Mouse (Mus musculus): ENCODE measurements at regions not wholly inside any gene's neighbourhood (a gene's known extent, or its start where the extent isn't known, plus 50 kb on each side); places are given as distances from the start of the nearest gene placed in this dataset.

DNA sequence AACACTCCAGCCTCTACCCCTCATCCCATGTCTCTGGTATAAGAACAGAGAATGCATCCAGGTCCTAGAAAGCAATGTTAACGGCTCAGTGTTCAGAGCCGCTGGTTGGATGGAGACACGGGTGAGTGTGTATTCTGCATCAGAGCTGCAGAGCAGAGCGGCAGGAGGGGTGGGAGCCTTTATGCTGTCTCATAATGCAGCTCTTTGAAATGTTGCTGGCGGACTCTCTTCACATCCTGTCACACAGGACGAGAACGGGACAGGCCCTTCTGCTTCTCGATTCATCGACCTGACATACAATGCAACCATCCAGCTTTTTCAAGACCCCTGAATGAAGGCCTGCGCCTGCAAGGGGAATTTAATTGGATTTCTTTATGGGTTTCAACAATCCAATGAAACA is 507.2 kb downstream of the Ccdc171 start:
- no peak for DNase-seq (ENCODE audit: extremely low read depth, low read depth)

DNA sequence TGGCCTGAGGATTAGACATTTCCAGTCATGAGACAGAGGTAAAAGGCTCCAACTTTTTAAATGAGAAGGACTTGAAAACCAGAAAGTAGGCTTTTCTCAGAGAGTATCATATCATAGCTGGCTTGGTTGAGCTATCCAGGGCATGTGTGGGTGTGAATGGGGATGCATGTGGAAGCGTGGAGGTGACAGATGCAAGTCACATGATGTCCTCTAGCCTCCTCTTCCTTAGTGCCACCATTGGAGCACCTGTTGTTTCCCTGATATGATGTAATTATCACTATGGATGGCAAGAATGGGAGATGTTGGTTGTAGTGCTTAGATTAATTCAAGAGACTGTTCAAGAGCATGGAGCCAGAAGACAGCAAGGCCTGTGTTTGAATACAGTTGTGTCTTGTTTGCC is 510.0 kb downstream of the Ccdc171 start:
- no peak for DNase-seq (ENCODE audit: extremely low read depth, low read depth)

DNA sequence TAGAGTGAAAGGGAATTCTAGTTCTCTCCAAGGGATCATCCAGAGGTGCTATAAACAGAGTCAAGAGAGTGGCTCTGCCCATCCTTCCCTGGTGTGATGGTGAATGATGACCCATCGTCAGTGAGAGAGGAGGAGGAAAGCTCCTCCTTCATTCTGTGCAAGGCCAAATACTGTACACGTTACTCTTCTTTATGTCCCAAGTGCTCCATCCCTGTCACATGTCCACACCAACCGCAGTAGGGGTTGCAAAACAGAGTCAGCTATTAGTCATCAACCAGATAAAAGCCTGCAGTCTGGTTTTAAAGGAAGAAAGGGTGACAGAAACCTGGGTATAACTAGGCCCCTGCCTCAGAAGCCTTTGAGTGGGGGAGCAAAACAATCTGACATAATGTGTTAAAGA is 512.2 kb downstream of the Ccdc171 start:
- no peak for DNase-seq (ENCODE audit: extremely low read depth, low read depth)

DNA sequence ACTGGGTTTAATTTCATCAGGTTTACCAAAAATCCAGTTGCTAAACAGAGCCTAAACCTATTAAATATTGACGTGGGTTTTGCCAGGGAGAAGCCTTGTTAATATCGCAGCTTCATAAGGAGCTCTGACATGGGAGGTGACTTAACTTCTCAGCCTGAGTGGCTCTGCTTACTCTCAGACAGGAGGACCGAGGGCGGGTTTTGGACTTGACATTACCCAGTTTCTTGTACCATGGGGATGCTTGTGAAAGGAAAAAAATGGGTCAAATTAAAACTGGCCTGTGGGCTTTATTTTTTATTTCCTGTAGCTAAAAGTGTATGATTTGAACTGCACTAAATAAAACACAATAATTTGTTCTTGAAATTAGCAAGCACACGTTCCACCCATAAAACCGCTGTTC is 524.9 kb downstream of the Ccdc171 start:
- DNase-seq (ENCODE audit: extremely low read depth, low read depth), result no peak

DNA sequence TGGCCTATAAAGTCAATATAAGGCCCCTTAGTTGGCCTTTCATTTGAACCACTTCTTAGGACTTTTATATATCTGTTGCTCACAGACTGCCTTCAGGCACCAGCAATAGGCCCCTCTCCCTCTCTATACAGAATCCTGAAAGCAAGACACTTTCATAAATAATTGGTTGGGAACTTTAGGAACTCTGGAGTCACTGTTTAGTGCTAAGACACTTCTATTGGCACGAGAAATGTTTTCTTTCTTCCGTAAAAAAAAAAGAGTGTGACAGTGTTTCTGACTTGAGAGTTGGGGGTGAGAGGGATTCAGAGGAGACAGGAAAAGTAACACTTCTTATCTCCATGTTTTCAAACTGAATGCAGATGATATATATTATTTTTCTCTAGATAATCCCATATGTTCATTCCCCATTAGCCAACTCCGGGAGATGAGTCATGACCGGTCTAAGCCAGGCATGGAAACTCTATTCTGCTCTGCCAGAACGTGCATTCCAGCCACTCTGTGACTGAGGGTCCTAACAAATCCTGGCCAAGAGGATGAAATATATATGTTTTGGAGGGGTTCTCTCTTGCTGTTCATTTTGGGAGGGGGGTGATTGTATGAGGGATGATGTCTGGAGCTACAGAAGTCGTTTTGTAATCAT is 531.6 kb downstream of the Ccdc171 start:
- DNase-seq (ENCODE audit: extremely low read depth, low read depth), result no peak

DNA sequence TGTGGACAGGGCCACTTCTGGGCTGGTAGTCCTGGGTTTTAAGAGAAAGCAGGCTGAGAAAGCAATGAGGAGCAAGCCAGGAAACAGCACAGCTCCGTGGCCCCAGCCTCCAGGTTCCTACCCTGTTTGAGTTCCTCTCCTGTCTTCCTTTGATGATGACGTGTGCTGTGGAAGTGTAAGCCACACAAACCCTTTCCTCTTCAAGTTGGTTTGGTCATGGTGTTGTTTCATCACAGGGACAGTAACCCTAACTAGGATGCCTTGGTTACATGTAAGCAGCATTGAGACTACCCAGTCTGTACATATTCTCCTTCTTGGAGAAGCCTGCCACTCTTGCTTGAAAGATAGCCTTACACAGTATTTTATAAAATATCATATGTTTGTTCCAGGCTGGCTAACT is 534.8 kb downstream of the Ccdc171 start:
- DNase-seq (ENCODE audit: extremely low read depth, low read depth), result no peak

DNA sequence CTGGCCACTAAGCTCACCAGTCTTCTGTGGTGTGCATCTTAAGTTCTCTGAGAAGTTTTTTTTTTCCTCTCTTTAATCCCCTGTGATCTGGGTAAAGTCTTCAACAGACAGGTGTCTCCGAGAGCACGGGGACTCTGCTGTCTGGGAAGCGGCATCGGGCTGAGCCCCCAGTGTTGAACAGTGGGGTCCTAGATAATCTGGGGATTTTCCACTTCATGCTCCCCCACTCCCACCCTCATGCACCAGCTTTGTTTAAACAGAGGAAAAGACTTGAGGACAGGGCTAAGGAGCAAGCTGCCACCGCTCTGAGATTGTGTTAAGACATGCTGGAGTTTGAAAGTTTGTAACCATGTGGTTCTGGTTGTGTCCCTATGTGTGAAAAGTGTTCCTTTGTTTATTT is 538.4 kb downstream of the Ccdc171 start:
- no peak for DNase-seq (ENCODE audit: extremely low read depth, low read depth)

DNA sequence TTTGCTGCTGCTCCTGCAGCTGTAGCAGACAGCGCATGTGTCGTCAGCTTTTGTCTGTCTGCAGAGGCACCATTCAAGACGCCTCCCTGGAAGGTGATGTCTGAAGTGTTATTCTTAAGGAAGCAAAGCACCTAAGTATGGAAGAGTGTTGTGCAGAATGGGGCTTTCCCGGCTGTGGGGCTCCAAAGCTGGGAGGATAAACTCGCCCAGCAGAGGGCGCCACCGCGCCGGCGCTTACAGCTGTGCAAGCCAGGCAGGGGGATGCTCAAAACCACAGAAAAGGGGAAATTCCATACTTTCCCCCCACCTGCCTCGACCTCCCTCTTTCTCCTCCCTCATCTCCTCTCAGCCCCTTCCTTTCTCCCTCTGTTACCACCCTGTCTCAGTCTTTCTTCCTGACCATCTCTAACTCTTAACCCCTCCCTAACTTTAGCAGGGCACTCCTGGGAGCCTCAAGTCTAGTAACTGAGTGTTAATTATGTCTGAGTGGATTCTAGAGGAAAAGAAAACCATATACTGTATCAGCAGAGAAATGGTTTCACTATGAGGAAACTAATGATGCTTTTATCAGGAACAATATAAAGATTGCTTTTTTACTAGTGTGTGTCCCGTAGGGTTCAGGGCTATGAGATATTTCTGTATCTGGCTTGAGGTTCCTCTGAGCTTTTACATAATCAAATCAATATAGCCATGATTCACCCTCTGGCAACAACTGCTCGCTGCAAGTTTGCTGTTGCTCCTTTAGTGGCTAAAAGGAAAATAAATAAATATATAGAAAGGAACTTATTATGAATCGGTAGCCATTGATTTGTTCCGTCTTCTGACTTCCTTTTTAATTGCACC is 539.5 kb downstream of the Ccdc171 start:
- DNase-seq (ENCODE audit: extremely low read depth, low read depth), result no peak

DNA sequence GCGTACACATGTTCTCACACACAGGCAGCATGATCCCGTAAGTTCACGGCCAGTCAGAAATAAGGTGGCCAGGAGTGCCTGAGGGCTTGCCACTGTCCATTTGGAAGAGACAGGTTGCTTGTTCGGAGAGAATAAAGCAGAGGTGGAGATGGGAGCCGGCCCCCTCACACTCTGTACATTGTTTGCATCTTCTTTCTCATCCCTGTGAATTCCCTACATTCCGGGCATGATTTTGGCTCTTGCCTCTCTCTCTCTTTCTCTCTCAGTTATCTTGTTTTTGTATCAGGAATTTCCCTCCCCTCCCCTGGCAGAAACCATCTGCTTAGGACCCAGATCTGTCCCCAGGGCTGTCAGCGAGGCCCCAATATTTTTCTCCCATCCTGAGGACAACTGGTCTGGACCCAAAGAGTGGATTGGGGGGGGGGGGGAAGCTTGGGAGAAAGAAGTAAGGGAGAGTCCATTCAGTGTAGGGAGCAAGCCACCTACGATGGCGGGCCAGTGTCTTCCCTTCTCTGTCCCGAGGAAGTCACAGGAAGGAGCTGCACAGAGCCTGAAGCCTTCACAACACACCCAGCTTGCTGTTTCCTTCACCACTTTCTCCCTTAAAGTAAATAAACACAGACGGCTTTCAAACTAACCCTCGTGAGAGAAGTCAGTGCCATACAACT is 540.2 kb downstream of the Ccdc171 start:
- no peak for DNase-seq (ENCODE audit: extremely low read depth, low read depth)

DNA sequence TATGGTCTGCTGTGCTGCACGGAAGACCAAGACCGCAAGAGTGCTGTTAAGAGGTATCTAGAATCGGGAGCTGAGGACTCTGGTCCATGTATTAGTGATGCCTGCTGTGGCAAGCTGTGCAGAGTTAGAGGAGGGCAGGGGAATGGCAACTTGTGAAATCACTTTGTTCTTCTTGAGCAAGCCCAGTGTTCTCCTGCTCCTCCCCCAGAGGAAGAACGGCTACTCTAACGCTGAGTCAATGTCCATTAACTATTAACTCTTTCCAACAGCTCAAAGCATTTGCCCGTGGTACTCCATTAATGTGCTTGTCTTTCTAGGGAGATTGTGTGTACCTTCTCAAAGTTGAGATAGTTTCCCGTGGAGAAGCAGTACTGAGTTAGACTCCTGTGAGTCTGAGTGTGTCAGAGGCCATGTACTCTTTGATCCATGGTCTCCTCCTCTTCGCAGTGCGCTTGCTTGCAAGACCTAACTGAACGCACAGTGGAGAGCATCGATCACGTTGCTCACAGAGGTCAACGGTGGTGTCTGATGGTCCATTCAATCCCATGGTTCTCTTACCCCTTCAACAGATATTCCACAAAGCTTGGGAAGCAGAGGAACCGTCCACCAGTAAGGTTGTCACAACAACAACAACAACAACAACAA is 542.7 kb downstream of the Ccdc171 start:
- DNase-seq (ENCODE audit: extremely low read depth, low read depth), result no peak

DNA sequence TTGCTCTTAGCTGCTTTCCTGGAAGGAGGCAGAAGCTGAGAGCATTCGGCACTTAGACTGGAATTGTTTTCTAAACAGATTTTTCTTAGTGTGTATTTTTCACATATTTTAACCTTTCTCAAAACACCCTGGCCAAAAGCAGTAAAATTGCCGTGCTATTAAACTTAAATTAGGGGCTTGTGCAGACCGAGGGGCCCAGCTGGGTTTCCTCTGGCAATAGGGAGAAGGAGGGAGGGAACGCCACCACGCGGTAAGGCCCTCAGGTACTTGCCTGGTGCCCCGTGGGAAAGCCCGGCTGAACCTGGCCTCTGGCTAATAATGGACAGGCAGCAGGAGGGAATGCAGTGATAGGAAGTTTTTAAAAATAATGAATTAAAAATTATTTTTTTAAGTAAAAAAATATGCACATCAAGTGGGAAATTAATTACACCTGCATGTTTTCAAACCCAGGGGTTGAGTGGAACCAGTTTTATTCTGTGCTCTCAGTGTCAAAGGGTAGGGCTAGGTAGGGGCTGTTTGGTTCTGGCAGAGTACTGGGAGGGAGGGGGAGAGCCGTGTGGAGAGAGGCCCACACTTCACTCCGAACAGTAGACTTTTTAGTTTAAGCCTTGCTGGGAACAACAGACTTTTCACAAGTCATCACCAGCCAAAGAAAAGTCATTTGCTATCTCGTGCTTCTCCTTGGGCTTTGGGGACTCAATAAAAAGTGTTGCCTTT is 543.8 kb downstream of the Ccdc171 start:
- no peak for DNase-seq (ENCODE audit: extremely low read depth, low read depth)

DNA sequence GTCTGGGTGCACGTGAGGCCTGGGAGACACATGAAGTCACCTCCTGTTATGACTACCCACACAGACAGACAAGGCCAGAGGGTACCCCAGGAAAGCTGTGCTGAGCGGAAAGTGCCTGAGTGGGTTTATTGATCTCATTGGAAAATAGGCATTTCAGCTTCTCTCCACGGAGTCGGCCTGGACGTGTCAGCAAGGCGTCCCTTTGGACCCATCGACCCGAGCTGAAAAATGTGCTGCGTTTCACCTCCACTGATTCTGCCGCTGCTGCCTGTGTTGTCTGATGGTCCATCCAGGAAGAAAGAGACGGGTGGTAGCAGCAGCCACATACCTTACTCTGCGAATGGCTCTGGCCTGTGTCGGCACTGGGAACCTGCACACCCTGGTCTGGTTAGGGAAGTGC is 544.3 kb downstream of the Ccdc171 start:
- no peak for DNase-seq (ENCODE audit: extremely low read depth, low read depth)

DNA sequence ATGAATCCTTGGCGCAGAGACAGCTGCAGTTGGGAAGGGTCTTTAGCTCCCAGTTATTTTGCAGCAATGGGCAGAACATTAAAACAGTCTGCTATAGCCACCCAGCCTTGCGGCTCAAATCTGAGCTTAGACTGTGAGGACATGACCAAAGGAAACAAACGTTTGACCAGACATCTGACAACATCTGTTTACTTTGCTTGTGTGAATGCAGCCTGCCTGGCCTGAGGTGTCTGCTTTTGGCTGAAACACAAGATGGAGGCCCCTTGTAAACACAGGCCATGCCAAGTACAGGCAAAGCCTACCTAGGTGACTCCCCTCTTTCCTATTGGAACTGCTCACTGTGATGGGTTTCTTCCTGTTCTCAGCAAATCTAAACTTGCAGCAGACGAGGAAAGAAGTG is 544.7 kb downstream of the Ccdc171 start:
- no peak for DNase-seq (ENCODE audit: extremely low read depth, low read depth)

DNA sequence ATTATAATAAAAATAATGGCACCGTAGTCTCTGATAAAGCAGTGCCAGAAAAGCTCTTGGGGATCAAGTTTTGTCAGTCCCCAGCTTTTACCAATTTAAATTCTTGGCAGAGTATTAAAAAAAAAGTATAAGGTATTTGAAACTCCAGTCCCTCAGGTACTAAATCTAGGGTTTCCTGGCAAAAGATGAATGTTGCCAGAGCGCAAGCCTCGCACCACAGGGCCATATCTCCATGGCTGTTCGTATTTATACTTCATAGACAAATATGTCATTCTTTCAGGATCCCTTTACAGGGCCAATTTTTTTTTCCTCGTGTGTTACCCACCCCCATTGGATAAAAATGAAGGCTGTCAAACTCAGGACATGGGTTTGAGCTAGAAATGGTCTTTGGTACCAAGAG is 546.8 kb downstream of the Ccdc171 start:
- DNase-seq (ENCODE audit: extremely low read depth, low read depth), result no peak

DNA sequence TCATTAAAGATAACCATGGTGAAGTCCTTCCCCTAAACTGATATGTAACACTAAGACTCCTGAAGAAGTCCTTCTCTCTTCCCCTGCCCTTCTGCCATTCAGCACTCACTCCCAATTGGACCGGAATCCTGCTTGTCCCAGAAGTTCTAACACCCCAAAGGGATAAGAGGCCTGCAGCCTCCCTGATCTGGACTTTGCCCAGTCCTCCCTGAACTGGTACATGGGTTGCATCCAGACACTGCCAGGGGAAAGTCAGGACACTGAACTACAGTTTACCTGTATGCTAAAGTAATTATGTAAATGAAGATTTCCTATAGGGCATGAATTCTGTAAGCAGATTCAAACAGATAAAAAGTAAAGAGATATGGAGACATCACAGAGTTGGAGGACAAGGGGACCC is 551.2 kb downstream of the Ccdc171 start:
- no peak for DNase-seq (ENCODE audit: extremely low read depth, low read depth)

DNA sequence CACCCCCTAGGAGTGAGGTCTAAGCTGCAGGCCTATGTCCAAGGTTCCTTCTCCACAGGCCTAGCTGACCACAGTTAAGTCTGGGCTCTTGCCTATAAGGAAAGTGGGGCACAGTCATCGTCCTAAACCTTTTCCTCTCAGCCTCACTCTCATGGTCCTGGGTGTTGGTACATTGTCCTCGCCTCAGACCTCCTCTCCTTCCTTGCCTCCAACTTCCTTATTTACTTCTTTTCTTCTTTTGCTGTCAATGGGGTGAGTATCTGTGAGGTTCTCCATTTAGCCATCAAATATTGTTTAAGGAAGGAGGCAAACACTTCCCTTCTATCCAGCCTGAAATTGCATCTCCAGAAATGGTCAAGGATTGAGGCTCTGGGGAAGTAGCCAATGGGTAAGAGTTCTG is 554.2 kb downstream of the Ccdc171 start:
- DNase-seq (ENCODE audit: extremely low read depth, low read depth), result no peak

DNA sequence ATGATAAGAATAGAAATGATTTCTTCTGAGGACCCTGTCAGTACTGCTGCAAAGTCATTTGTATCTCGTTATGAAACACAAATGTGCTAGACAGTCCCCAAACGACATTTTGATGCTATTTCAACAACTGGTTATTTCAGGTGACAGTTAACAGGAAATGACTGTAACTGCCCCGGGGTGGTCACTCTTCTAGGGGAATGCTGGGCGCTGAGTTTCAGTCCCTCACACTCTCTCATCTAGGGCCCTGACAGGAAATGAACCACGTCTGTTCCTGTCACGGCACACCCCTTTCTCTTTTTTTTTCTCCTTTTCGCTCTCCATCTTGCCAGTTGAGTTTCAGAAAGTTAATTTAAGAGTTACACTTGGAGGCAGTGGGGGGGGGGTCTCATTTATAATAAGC is 556.2 kb downstream of the Ccdc171 start:
- no peak for DNase-seq (ENCODE audit: extremely low read depth, low read depth)

DNA sequence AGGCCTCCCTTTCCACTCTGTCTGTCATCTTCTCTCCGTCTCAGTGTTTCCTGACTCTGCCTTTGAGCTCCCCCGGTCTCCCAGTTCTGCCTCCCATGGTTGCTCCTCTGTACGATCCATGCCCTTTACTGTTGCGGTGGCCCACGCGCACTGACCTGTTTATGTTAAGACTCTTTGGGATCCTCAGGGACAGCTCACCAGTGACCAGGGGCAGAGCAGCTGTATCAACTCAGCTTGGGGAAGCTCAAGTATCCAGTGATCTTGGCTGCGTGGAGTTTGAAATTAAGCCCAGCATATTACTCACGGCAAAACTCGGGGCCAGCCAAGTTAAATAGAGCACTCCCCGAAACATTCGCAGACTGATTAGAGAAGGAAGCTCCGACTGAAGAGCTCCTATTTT is 562.8 kb downstream of the Ccdc171 start:
- no peak for DNase-seq (ENCODE audit: extremely low read depth, low read depth)

DNA sequence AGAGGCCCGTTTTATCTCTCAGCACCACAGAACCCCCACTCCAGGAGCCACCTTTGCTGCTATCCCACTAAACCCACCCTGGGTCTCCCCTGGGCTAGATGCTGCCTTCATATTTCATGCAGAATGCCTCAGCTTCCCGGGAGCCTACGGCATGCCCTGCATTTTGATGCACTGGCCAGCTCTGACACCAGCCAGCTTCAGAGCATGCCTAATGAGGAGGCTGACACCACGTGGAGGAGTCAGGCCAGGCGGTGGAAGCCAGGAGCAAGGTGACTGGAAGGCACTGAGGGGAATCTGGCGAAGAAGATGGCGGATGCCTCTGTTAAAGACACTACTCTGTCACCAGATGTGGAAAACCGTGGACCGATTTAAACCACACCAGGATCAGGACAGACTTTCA is 567.2 kb downstream of the Ccdc171 start:
- no peak for DNase-seq (ENCODE audit: extremely low read depth, low read depth)

DNA sequence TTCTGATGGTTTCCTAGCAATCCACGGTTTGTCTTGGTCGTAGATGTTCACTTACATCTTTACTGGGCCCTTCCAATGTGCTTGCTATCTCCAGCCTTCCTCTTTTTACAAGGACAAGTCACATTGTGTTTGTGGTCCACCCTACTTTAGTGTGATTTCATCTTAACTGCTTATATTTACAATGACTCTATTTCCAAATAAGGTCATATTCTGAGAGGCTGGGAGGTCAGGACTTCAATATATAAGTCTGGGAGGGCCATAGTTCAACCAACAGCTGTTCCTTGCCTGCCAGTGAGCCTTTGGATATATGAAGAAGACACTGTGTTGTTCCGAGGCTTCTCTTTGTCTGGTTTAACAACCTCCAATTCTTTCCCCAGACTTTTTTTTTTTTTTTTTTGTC is 569.9 kb downstream of the Ccdc171 start:
- no peak for DNase-seq (ENCODE audit: extremely low read depth, low read depth)

DNA sequence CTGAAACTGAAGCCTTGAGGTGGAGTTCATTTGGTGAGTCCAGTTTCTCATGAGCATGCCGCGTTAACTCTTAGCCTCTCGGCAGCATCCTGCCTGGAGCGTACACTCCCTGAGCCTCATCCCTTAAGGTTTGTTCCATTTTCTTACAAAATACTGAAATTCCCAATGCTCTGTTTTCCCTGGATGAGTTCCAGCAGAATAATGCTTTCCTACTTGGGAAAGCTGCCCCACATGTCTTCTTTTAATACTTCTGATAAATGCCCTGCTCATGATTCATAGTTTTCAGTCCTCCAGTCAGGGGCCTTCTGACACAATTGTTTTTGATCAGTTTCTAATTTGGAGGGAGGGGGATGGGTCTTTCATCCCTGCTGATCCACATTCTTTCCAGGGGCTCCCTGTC is 570.7 kb downstream of the Ccdc171 start:
- DNase-seq (ENCODE audit: extremely low read depth, low read depth), result no peak

DNA sequence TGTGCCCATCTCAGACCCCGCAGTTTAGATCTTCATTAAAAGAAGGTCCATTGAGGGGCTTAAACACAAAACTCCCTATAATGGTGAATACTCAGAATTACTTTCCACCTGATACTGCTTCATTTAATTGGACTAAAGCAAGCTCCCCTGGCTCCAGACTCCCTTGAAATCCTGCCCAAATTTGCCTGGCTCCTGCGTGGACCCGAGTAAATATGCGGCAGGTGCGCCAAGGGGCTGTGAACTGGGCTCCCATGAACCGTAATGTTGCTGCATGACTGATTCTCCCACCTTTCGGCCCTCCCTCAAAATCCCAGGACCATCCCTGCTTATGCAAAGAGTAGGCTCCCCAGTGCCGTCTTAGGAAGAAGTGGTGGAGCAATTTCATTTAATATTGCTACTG is 573.7 kb downstream of the Ccdc171 start:
- DNase-seq (ENCODE audit: extremely low read depth, low read depth), result no peak

All from MEL-GATA-1-ER (cell line).